Mouse (Mus musculus) myocyte (in vitro differentiated cells): ENCODE results near the gene Map3k3. TPM values are rescaled to one million over a fixed set of nuclear protein-coding genes. Genes with fewer than 3 reads are reported as not detected.

ENCODE experiments used
- H3K27me3 ChIP-seq: one replicate; pipeline ENCODE4 v1.6.1; 2011; ENCODE audit not compliant: control insufficient read depth, insufficient read depth, insufficient read length
- H3K36me3 ChIP-seq: one replicate; pipeline ENCODE4 v1.6.1; 2011; ENCODE audit not compliant: control insufficient read depth, insufficient read depth
- H3K4me2 ChIP-seq: one replicate; pipeline ENCODE4 v1.6.1; 2011; ENCODE audit warnings: low read depth, control low read depth
- H3K4me3 ChIP-seq: one replicate; pipeline ENCODE4 v1.5.1; 2011; ENCODE audit warnings: mild to moderate bottlenecking, control low read depth, moderate library complexity
- H3K79me2 ChIP-seq: one replicate; pipeline ENCODE4 v1.6.1; 2011; ENCODE audit not compliant: control insufficient read depth, insufficient read depth
- H3ac ChIP-seq: one replicate; pipeline ENCODE4 v1.6.1; 2011; ENCODE audit not compliant: control insufficient read depth, insufficient read length
- CEBPB ChIP-seq: IDR thresholded peaks from 2 replicates; pipeline ENCODE4 v1.6.1; 2011; ENCODE audit warnings: mild to moderate bottlenecking, moderate library complexity; ENCODE audit not compliant: poor library complexity, insufficient read depth, severe bottlenecking
- E2F4 ChIP-seq: IDR thresholded peaks from one replicate; pipeline ENCODE4 v1.6.1; 2011; ENCODE audit warnings: mild to moderate bottlenecking, control low read depth, moderate library complexity; ENCODE audit not compliant: insufficient read depth
- MAX ChIP-seq: IDR thresholded peaks from one replicate; pipeline ENCODE4 v1.6.1; 2011; ENCODE audit warnings: low read depth, mild to moderate bottlenecking, control low read depth
- MYOD1 ChIP-seq, 3 experiments: IDR thresholded peaks; one replicate each; pipeline ENCODE4 v1.6.1; 2011; ENCODE audit warnings: control low read depth in 2 of 3, low read depth in 2 of 3, mild to moderate bottlenecking in 2 of 3, moderate library complexity in 1 of 3; ENCODE audit not compliant: insufficient read length in 2 of 3, control insufficient read depth in 1 of 3
- MYOG ChIP-seq, 3 experiments: IDR thresholded peaks; one replicate each; pipeline ENCODE4 v1.6.1; 2011; ENCODE audit warnings: control low read depth in 2 of 3, low read depth in 2 of 3, mild to moderate bottlenecking in 2 of 3; ENCODE audit not compliant: insufficient read length in 2 of 3, control insufficient read depth in 1 of 3, insufficient read depth in 1 of 3
- POLR2A ChIP-seq: IDR thresholded peaks from one replicate; pipeline ENCODE4 v1.6.1; 2011; ENCODE audit warnings: low read depth, mild to moderate bottlenecking, control low read depth, moderate library complexity; ENCODE audit not compliant: insufficient read length
- POLR2AphosphoS2 ChIP-seq: IDR thresholded peaks from one replicate; pipeline ENCODE4 v1.6.1; 2011; ENCODE audit warnings: low read depth, control low read depth; ENCODE audit not compliant: insufficient read length
- REST ChIP-seq: IDR thresholded peaks from one replicate; pipeline ENCODE4 v1.6.1; 2011; ENCODE audit warnings: mild to moderate bottlenecking, control low read depth, moderate library complexity; ENCODE audit not compliant: insufficient read depth, insufficient read length
- SRF ChIP-seq: IDR thresholded peaks from one replicate; pipeline ENCODE4 v1.6.1; 2011; ENCODE audit warnings: low read depth; ENCODE audit not compliant: control insufficient read depth, insufficient read length
- TCF12 ChIP-seq: IDR thresholded peaks from one replicate; pipeline ENCODE4 v1.6.1; 2011; ENCODE audit warnings: mild to moderate bottlenecking, control low read depth; ENCODE audit not compliant: poor library complexity, insufficient read depth, severe bottlenecking
- TCF3 ChIP-seq: IDR thresholded peaks from one replicate; pipeline ENCODE4 v1.6.1; 2011; ENCODE audit warnings: low read depth, control low read depth; ENCODE audit not compliant: insufficient read length
- USF1 ChIP-seq: IDR thresholded peaks from one replicate; pipeline ENCODE4 v1.6.1; 2011; ENCODE audit warnings: low read depth, mild to moderate bottlenecking, control low read depth, moderate library complexity
- polyA plus RNA-seq: library from polyadenylated mRNA; unstranded; fragments of >200 nt; fragmentation: generic; extraction: Trizol; gene quantifications from one replicate; pipeline ENCODE4 v1.2.1, GENCODE M21; 2012; ENCODE audit warnings: missing spikeins

Map3k3 gene
- polyA plus RNA-seq, 1 experiment, result 21.9 TPM

DNA sequence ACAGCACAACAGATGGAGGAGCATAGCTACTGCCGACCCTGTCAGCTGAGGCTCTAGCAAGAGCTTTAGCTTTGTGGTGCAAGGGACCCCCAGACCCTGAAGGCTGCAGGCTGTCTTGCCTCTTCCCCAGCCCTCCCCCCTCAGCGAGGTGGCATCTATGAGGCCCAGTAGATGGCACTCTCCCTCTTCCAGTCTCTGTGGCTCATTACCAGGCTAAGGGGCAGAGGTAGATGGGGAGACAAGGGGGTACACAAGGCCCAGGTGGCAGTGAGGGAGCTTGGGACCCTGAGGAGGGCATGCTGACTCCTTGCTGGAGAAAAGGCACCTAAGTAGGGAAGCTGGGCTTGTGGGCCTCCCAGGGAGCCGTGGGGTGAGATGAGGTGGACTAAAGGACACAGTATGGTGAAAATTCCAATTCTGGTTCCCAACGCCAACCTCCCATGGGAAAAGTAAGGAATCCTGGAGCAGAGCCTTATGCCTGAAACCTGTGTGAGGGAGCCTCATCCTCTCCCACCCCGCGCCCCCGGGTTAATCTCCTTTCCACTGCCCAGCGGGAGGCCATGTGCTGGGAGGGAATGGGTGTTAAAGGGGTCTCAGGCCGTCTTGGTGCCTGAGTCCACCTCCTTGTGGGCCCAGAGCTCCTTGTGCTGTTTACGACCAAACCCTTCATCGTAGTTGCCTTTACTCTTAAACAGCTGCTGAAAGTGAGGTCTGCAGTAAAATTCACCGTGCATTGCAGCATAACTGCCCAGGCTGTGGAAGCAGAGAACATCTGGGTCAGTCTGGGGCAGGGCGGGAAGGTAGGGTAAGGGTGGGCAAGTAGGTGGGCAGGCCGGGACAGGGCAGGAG, 73.9 kb downstream of the Map3k3 start:
- H3K27me3 ChIP-seq, result no peaks in the 10 kb centered on the region
- H3K36me3 ChIP-seq, result peaks cover 5% of the 10 kb centered on the region
- no peaks in the 10 kb centered on the region for H3K79me2 ChIP-seq
- H3K4me3 ChIP-seq, result peak overlapping the region; percentile 51
- TF ChIP-seq POLR2AphosphoS2 (peak; percentile 6), CEBPB (no peak)
- H3ac ChIP-seq, result no peak overlapping the region
- no peak overlapping the region for H3K4me2 ChIP-seq

DNA sequence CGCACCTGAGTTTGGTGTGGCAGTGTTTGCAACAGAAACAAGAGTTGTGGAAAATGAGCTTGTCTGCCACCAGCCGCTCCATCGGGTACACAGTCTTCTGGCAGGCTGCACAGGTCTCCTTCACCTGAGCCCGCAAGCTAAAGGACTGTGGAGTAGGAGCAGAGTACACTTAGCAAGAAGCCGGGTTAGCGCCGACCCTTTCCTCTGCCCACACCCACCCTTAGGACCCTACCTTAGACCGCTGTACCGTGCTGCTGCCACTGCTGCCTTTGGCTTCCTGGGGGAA, 74.5 kb downstream of the Map3k3 start:
- no peak overlapping the region for H3ac ChIP-seq
- no peaks in the 10 kb centered on the region for H3K27me3 ChIP-seq
- no peaks in the 10 kb centered on the region for H3K79me2 ChIP-seq
- H3K36me3 ChIP-seq, result no peaks in the 10 kb centered on the region
- peak overlapping the region; percentile 51 for H3K4me3 ChIP-seq
- peak overlapping the region; percentile 63 for H3K4me2 ChIP-seq
- no peak for TF ChIP-seq POLR2A

DNA sequence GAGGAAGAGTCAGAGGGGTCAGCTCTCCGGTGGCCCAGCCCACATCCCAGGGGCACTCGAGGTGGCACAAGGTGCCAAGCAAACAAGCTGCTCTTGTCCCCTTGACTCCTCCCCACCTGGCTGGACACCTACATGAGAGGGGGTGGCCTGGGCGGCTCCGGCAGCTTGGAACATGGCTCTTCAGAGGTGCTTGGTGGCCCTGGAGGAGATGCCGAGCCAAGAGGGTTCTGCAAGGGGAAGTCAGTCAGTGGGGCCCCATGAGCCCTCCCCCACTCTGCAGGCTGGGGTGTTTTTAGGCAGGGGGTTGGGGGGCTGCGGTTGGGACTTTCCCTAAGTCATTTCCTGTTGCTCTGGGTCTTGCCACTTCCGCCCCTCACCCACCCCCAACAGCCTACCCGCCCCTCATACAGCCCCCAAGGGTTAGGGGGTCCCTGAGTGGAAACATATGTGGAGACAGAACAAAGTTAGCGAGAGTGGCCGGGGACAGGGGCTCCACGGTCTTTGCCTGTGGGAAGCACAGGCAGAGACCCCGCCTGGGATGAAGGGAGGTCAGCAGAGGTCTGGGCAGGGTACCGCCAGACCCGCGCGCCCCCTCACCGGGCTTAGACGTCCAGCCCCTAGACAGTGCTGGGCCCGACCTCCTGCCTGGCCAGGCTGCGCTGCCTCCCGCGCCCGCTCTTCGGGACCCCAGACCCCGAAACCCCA, 75.0 kb downstream of the Map3k3 start:
- TF ChIP-seq POLR2AphosphoS2 (peak; percentile 63), POLR2A (peak; percentile 12), MAX (no peak)
- Histone ChIP-seq H3K4me3 (peak overlapping the region; percentile 51), H3K4me2 (peak overlapping the region; percentile 63), H3K27me3 (no peaks in the 10 kb centered on the region), H3K36me3 (no peaks in the 10 kb centered on the region), H3ac (peak overlapping the region; percentile 67), H3K79me2 (no peaks in the 10 kb centered on the region)

DNA sequence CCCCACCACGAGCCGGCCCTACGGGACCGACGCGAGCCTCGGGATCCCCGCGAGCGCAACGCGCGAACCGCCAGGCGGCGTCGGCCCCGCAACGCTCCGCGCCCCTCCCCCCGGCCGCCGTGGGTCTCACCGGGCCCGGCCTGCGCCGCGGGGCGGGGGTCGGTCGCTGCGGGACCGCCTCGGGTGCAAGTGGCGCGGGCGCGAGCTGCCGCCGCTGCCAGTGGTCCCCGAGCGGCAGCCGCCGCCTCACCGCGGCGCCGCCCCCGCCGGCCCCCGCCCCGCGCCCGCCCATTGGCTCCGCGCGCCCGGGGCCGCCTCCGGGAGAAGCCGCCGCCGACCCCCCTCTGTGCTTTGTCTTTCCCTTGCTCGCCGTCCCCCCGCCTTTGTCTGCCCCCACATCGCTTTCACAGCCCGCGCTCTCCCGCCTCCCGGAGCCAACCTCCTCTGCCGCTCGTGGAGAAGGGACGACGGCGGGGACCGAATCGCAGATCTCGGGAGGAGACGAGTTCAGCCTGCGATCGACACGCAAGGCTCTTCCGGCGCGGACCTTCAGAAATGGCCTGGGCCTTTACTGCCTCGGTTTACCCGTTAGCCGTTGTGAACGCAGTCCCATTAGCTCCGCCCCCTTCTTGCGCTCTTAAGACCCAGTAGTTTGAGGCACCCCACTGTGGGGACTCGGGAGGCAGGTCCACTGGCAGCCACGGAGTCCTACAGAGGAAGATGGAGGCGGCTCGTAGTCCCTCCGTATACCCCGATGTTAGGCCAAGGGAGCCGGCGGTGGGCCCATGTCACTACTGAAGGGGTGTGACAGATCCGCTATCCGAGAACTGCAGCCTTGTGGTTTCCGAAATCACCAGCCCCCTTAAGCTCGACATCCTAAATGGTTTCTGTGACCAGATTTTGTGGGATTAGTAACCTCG, 75.8 kb downstream of the Map3k3 start:
- peak overlapping the region; percentile 94 for H3K4me2 ChIP-seq
- no peaks in the 10 kb centered on the region for H3K79me2 ChIP-seq
- H3K36me3 ChIP-seq, result no peaks in the 10 kb centered on the region
- peak overlapping the region; percentile 51 for H3K4me3 ChIP-seq
- H3K27me3 ChIP-seq, result no peaks in the 10 kb centered on the region
- peak overlapping the region; percentile 67 for H3ac ChIP-seq
- TF ChIP-seq TCF12 (no peak), POLR2A (peak; percentile 77), CEBPB (no peak), POLR2AphosphoS2 (peak; percentile 71), SRF (no peak), MYOD1 (IDR thresholded peaks at IDR 0.05; ENCODE audit: control insufficient read depth in 1 of 3, insufficient read length in 2 of 3, low read depth in 2 of 3) (peak in 1 of 3 experiments; percentile 2)

DNA sequence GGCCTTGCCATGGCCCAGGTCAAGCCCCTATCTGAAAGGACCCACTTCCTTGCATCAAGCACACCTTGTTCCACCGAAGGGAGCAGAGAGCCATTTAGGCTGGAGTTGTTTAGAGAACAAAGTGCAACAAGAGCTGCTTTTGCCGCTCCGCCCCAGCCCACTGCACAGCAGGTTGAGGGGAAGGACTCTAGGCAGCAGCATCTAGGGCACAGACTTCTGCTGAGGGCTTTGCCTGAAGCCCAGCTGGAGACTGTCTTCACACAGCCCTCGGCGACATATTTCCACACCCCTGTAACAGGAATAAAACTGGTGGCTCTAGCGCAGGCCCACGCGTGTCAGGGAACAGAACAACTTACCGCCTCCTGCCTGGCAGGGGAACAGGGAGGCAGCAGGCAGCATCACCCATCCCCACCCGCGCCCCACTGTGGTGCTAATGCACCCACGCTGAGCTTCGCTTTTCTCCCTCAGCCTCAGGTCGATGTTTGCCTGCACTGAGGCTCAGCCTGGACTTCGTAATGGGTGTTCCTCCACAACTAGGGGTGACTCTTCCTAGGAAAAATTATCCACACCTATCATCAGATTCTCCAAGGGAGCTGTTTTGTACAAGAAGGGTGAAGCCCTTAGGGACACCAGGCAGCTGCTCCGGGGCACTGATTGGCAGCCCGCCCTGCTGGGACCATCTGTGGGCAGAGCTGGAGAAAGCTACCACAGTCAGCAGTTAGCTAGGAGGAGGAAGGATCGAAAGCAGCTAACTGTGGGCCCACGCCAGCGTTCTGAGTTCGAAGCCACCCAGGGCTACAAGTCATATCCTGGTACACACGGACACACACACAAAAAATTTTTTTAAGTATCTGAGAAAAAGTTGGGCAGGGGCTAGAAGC, 76.7 kb downstream of the Map3k3 start, which contains the start of the genes Gm10840 and Limd2:
Gene Gm10840 (plus strand): TSS at position 10 of the 881 bp plus-strand sequence.
Gene Limd2 (minus strand): TSS at position 20 of the 881 bp plus-strand sequence.
- no peaks in the 10 kb centered on the region for H3K79me2 ChIP-seq
- no peaks in the 10 kb centered on the region for H3K36me3 ChIP-seq
- no peak for TF ChIP-seq REST
- no peak for TF ChIP-seq POLR2A
- TF ChIP-seq USF1, result no peak
- TF ChIP-seq E2F4, result no peak
- peak in 1 of 3 experiments; percentile 67 for TF ChIP-seq MYOG (IDR thresholded peaks at IDR 0.05; ENCODE audit: control insufficient read depth in 1 of 3, insufficient read depth in 1 of 3, insufficient read length in 2 of 3, low read depth in 2 of 3)
- no peak for TF ChIP-seq TCF12
- no peak for TF ChIP-seq CEBPB
- no peak for TF ChIP-seq TCF3
- no peak for TF ChIP-seq POLR2AphosphoS2
- no peak for TF ChIP-seq MAX
- no peak for TF ChIP-seq SRF
- peak in 2 of 3 experiments; percentile 74 to 75 for TF ChIP-seq MYOD1 (IDR thresholded peaks at IDR 0.05; ENCODE audit: control insufficient read depth in 1 of 3, insufficient read length in 2 of 3, low read depth in 2 of 3)
- no peaks in the 10 kb centered on the region for H3K27me3 ChIP-seq
- peak within 1 kb of the TSS; percentile 51 for H3K4me3 ChIP-seq
- H3ac ChIP-seq, result peak within 1 kb of the TSS; percentile 67
- H3K4me2 ChIP-seq, result peak within 1 kb of the TSS; percentile 94
